Mouse (Mus musculus): ENCODE measurements around the gene Olfr322. TPM values are rescaled to one million over a fixed set of nuclear protein-coding genes. Genes with fewer than 3 reads are reported as not detected.

The Olfr322 gene
- total and polyA plus RNA-seq, 2 experiments from 2014 or later: 0.16 TPM; not detected in 1

GRCm38 (mm10) chr11:58630401-58630800 is 28.2 kb upstream of the Olfr322 start, which contains the start of gene Olfr323:
Gene Olfr323 (minus strand): TSS chr11:58630501.
- no peak for ATAC-seq
- Histone ChIP-seq H3K27ac (no peak within 1 kb of the TSS), H3K9ac (replicated peaks; ENCODE audit: low read length) (no peak within 1 kb of the TSS), H3K9me3 (ENCODE audit: low read length) (no peaks in the 10 kb centered on the region), H3K36me3 (ENCODE audit: insufficient read depth, low read length) (no peaks in the 10 kb centered on the region), H3K4me2 (ENCODE audit: low read depth, low read length) (no peak within 1 kb of the TSS), H3K27me3 (ENCODE audit: insufficient read depth, low read length) (no peaks in the 10 kb centered on the region), H3K4me3 (ENCODE audit: low read length) (no peak within 1 kb of the TSS), H3K4me1 (ENCODE audit: insufficient read depth, low read length) (no peaks in the 10 kb centered on the region)
- no peak for TF ChIP-seq CTCF (IDR thresholded peaks at IDR 0.05; ENCODE audit: low read depth)
- WGBS: 73% methylated on average over 5 of the region's 5 CpGs
- DNase-seq (ENCODE audit: low spot score): no peak

- Histone ChIP-seq H3K4me1 (ENCODE audit: insufficient read depth, low read length) (no peaks in the 10 kb centered on the region), H3K27ac (no peak overlapping the region), H3K9ac (replicated peaks; ENCODE audit: low read length) (no peak overlapping the region), H3K4me3 (ENCODE audit: low read length) (no peak overlapping the region), H3K27me3 (ENCODE audit: insufficient read depth, low read length) (no peaks in the 10 kb centered on the region), H3K4me2 (ENCODE audit: low read depth, low read length) (no peak overlapping the region), H3K9me3 (ENCODE audit: low read length) (no peaks in the 10 kb centered on the region), H3K36me3 (ENCODE audit: insufficient read depth, low read length) (no peaks in the 10 kb centered on the region)
- no peak for TF ChIP-seq CTCF (IDR thresholded peaks at IDR 0.05; ENCODE audit: low read depth)
- ATAC-seq (no peak), DNase-seq (ENCODE audit: low spot score) (no peak)
- WGBS: 53% methylated on average over 4 of the region's 4 CpGs
These were observed 23.7 kb upstream of the Olfr322 start for GRCm38 (mm10) chr11:58634878-58635277.

DNA sequence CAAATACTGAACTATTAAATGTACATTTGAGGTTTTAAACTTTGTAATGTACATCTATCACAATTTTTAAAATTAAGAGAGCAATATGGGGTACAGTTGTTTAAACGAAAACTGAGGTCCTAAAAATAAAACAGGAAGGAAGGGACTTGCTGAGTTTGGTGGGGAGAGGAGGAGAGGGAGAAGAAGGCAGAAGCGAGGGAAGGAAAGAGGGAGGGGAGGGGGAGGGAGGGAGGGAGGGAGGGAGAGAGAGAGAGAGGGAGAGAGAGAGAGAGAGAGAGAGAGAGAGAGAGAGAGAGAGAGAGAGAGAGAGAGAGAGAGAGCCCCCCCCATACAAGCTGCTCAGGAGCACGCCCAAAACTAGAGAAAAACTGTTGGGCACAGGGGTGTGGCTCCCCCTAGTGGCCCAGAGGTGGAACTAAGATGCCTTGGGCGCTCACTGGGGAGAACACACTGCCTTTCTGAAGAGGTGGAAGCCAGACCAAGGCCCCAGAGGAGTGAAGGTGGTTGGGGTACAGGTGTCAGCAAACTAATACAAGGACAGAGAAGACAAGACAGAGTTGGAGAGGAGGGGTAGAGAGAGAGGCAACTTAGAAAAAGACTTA is 22.1 kb upstream of the Olfr322 start:
- Histone ChIP-seq H3K9me3 (ENCODE audit: low read length) (no peaks in the 10 kb centered on the region), H3K27me3 (ENCODE audit: insufficient read depth, low read length) (no peaks in the 10 kb centered on the region), H3K36me3 (ENCODE audit: insufficient read depth, low read length) (no peaks in the 10 kb centered on the region), H3K4me3 (ENCODE audit: low read length) (no peak overlapping the region), H3K9ac (replicated peaks; ENCODE audit: low read length) (no peak overlapping the region), H3K27ac (no peak overlapping the region), H3K4me1 (ENCODE audit: insufficient read depth, low read length) (no peaks in the 10 kb centered on the region), H3K4me2 (ENCODE audit: low read depth, low read length) (no peak overlapping the region)
- peak; percentile 85 for TF ChIP-seq CTCF (IDR thresholded peaks at IDR 0.05; ENCODE audit: low read depth)
- DNase-seq (ENCODE audit: low spot score) (peak; percentile 69), ATAC-seq (no peak)
- 22% methylated on average over 3 of the region's 4 CpGs for WGBS

DNA sequence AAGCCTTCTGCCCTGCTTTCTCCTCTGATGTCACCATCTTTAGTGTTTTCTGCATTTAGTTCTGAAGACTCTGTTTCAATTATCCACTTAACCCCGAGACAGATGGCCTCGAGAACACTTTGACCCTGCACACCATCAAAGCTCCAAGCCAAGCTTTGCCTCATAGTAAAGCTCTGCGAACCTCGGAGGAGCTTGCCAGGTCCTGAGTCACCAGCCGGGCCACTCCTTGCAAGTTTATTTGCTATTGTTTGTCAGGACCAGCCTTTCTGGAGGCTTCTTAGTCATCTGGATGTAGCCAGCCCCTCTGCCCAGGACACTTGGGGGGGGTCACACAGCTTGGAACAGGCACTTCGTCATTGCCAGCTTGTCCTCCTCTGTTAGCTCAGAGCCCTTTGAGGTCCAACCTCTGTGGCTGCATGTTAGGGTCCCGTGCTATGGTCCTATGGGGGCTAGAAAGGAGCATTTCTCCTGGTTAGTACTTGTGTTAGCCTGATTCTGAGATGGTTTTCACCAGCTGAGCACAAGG is 20.3 kb upstream of the Olfr322 start:
- no peak overlapping the region for H3K4me2 ChIP-seq (ENCODE audit: low read depth, low read length)
- ATAC-seq: no peak
- H3K9ac ChIP-seq (replicated peaks; ENCODE audit: low read length): no peak overlapping the region
- H3K4me1 ChIP-seq (ENCODE audit: insufficient read depth, low read length): no peaks in the 10 kb centered on the region
- no peak overlapping the region for H3K4me3 ChIP-seq (ENCODE audit: low read length)
- H3K9me3 ChIP-seq (ENCODE audit: low read length): no peaks in the 10 kb centered on the region
- DNase-seq (ENCODE audit: low spot score): no peak
- no peak for TF ChIP-seq CTCF (IDR thresholded peaks at IDR 0.05; ENCODE audit: low read depth)
- H3K27me3 ChIP-seq (ENCODE audit: insufficient read depth, low read length): no peaks in the 10 kb centered on the region
- 67% methylated on average over 7 of the region's 7 CpGs for WGBS
- H3K27ac ChIP-seq: no peak overlapping the region
- H3K36me3 ChIP-seq (ENCODE audit: insufficient read depth, low read length): no peaks in the 10 kb centered on the region

DNA sequence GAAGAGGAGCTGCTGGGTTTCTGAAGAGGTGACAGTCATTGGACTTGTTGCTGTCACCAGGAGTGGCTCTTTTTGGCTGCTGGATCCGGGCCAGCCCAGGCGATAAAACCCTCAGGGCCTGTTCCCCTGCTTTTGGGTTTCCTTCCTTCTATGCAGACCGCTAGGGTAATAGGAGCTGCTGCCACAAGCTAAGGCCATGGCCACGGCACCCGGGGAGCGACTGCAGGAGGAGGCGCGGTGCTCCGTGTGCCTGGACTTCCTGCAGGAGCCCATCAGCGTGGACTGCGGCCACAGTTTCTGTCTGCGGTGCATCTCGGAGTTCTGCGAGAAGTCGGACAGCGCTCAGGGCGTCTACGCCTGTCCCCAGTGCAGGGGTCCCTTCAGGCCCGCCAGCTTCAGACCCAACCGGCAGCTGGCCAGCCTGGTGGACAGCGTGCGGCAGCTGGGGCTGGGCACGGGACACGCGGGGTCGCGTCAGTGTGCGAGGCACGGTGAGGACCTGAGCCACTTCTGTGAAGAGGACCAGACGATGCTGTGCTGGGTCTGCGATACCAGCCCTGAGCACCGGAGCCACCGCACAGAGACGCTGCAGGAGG is 18.2 kb upstream of the Olfr322 start, which contains the start of gene Trim58:
TSS of gene Trim58 (plus strand) at position 194 of the 596 bp plus-strand sequence.
- peak within 1 kb of the TSS; percentile 90 for H3K4me2 ChIP-seq (ENCODE audit: low read depth, low read length)
- no peaks in the 10 kb centered on the region for H3K4me1 ChIP-seq (ENCODE audit: insufficient read depth, low read length)
- DNase-seq (ENCODE audit: low spot score): peak; percentile 39
- 2% methylated on average over 34 of the region's 34 CpGs for WGBS
- H3K9me3 ChIP-seq (ENCODE audit: low read length): no peaks in the 10 kb centered on the region
- H3K36me3 ChIP-seq (ENCODE audit: insufficient read depth, low read length): no peaks in the 10 kb centered on the region
- no peak for TF ChIP-seq CTCF (IDR thresholded peaks at IDR 0.05; ENCODE audit: low read depth)
- peak within 1 kb of the TSS; percentile 45 for H3K4me3 ChIP-seq (ENCODE audit: low read length)
- no peaks in the 10 kb centered on the region for H3K27me3 ChIP-seq (ENCODE audit: insufficient read depth, low read length)
- no peak within 1 kb of the TSS for H3K27ac ChIP-seq
- ATAC-seq: peak; percentile 53; the same call in 1 of the 2 replicates
- peak within 1 kb of the TSS; percentile 43 for H3K9ac ChIP-seq (replicated peaks; ENCODE audit: low read length)

DNA sequence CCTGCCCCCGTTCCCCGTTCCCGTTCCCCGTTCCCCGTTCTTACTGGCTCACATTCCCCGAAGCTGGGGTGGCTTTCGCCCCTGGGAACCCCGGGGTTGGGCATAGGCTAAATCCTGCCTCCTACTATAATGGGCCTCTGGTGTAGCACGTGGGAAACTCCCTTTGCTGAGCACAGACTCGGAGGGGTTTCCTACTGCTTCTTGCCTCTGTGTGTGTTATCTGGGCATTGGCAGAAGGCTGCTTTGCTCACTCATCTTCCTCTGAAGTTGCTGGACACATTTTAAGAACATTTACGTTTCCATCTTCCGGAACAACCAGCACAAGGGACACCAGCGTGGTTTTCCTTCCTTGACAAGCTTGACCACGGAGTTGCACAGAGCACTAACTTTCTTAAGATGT is 17.5 kb upstream of the Olfr322 start:
- no peak for DNase-seq (ENCODE audit: low spot score)
- H3K9ac ChIP-seq (replicated peaks; ENCODE audit: low read length): peak overlapping the region; percentile 43; the same call in 1 of the 2 replicates
- TF ChIP-seq CTCF (IDR thresholded peaks at IDR 0.05; ENCODE audit: low read depth): no peak

More for the DNA sequence above, 17.5 kb upstream of the Olfr322 start:
- Histone ChIP-seq H3K27ac (no peak overlapping the region), H3K9me3 (ENCODE audit: low read length) (no peaks in the 10 kb centered on the region), H3K4me1 (ENCODE audit: insufficient read depth, low read length) (no peaks in the 10 kb centered on the region), H3K27me3 (ENCODE audit: insufficient read depth, low read length) (no peaks in the 10 kb centered on the region), H3K4me3 (ENCODE audit: low read length) (peak overlapping the region; percentile 45), H3K4me2 (ENCODE audit: low read depth, low read length) (peak overlapping the region; percentile 90), H3K36me3 (ENCODE audit: insufficient read depth, low read length) (no peaks in the 10 kb centered on the region)
- WGBS: 34% methylated on average over 14 of the region's 14 CpGs
- ATAC-seq: no peak

Data from hindbrain, postnatal 0 days (tissue).